Mouse (Mus musculus): ENCODE results near the gene F2.

DNA sequence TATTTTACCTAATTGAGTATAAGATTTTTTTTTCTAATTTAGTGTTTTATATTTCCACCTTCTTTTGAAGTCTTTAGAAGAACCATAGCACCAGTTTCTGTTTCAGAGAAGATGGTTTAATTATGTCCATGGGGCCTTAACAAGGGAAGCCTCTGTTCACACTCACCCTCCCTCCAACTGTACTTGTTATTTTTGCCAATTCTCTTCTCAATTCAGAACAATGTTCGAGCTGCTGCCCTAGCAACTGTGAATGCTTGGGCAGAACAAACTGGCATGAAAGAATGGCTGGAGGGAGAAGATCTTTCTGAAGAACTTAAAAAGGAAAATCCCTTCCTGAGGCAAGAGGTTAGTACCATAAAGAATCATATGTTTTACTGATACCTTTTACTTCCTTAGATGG, 55.3 kb downstream of the F2 start:
- TF ChIP-seq POLR2A (IDR thresholded peaks at IDR 0.05; ENCODE audit: low read depth, low read length): no peak
- no peak for TF ChIP-seq CTCF (IDR thresholded peaks at IDR 0.05; ENCODE audit: borderline replicate concordance, insufficient read depth, low read length)
